Mouse (Mus musculus) G1E (cell line): ENCODE results near the gene Gabpb2.

Source experiments
- CTCF ChIP-seq: IDR thresholded peaks from 2 replicates; pipeline ENCODE4 v1.5.1; 2012; ENCODE audit warnings: low read depth, low read length, inconsistent platforms, mixed read lengths
- GATA1 ChIP-seq: IDR thresholded peaks from 2 replicates; pipeline ENCODE4 v1.6.1; 2012; ENCODE audit warnings: borderline replicate concordance, low read length, inconsistent platforms, mixed read lengths
- GATA2 ChIP-seq: IDR thresholded peaks from 2 replicates; pipeline ENCODE4 v1.6.1; 2012; ENCODE audit warnings: low read depth, low read length, inconsistent platforms, borderline replicate concordance
- TAL1 ChIP-seq: conservative IDR thresholded peaks from 2 replicates; pipeline ENCODE4 v1.6.1; 2012; ENCODE audit warnings: low read depth, low read length, inconsistent platforms, mixed read lengths

DNA sequence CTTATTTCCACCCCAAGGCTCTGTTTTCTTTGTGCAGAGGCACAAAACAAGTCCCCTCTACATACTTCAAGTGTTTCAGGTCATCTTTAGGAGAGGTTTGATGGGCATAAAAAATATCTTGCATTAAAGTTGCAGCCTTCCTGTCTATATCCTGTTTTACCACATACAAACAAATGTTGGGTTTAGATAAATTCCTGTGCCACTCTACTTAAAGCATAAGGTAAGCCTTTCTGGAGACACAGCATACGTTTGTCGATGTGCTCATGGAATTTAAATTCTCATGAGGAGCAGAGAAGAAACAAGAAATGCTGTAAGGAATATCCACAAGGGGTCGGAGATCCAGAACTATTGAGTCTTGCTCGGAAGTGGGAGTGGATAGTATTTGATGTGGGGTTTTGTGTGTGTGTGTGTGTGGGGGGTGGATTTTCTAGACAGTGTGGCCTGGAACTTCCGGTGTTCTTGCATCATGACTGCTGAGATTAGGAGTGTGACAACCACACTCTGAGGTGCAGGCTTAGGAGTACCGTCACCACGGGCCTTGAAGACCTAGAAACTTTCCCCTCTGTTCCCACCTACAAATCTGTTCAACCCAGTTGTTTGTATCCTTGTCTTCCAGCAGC, 82.2 kb downstream of the Gabpb2 start:
- TF ChIP-seq CTCF (no peak), GATA1 (no peak), GATA2 (no peak), TAL1 (no peak)
